ENCODE assay signal across 18 mouse cellular contexts in genomic region chr11:72803038-72803437, GRCm38 (mm10). TPM values are rescaled to one million over a fixed set of nuclear protein-coding genes. Genes with fewer than 3 reads are reported as not detected.
DNase-seq lines count a peak whose midpoint lies in the region; ATAC-seq and TF ChIP-seq lines count a peak whose summit lies in the region.
"Had no signal": no experiment of that assay in that cellular context is flagged by ENCODE, and none has a peak within 500 bp of the region (broad histone marks: within the 10 kb centered on the region; RNA-seq: fewer than 3 reads in every experiment).

No protein-coding gene starts in this region.

- TF ChIP-seq CTCF in lung, adult 2 months (IDR thresholded peaks at IDR 0.05; ENCODE audit: insufficient read depth, low read length), result no peak
- no peak for TF ChIP-seq CTCF in lung, postnatal 0 days (IDR thresholded peaks at IDR 0.05)
- TF ChIP-seq CTCF in left cerebral cortex, adult 2 months (IDR thresholded peaks at IDR 0.05), result no peak
- TF ChIP-seq CTCF in thymus, adult 2 months (IDR thresholded peaks at IDR 0.05; ENCODE audit: borderline replicate concordance, control insufficient read depth, extremely low read depth, insufficient read depth, low read length, poor library complexity), result no peak

- no peak for TF ChIP-seq POLR2A in lung, adult 2 months (IDR thresholded peaks at IDR 0.05; ENCODE audit: borderline replicate concordance, extremely low read depth, low read depth, low read length)
- TF ChIP-seq POLR2A in thymus, adult 2 months (IDR thresholded peaks at IDR 0.05; ENCODE audit: control insufficient read depth, extremely low read depth, insufficient read depth, low read length, poor library complexity), result no peak

- intact Hi-C loops in left cerebral cortex, adult 2 months (cut with DNase I), result no loop called here

- no peak for TF ChIP-seq EP300 in lung, postnatal 0 days (IDR thresholded peaks at IDR 0.05)

- peaks cover 5% of the 10 kb centered on the region; the same call in 1 of the 2 replicates for H3K4me1 ChIP-seq in lung, embryonic 15.5 days
- H3K4me1 ChIP-seq in lung, adult 2 months (ENCODE audit: control insufficient read depth, insufficient read depth, low read length), result peaks cover 30% of the 10 kb centered on the region
- no peaks in the 10 kb centered on the region; the same call in 1 of the 2 replicates for H3K4me1 ChIP-seq in lung, postnatal 0 days (ENCODE audit: insufficient read depth, low read depth, low read length)
- no peaks in the 10 kb centered on the region for H3K4me1 ChIP-seq in hindbrain, embryonic 11.5 days (replicated peaks; ENCODE audit: control insufficient read depth, insufficient read depth, low read length)
- no peaks in the 10 kb centered on the region for H3K4me1 ChIP-seq in thymus, adult 2 months (replicated peaks; ENCODE audit: control insufficient read depth, insufficient read depth, low read length)
- H3K4me1 ChIP-seq: forebrain, embryonic 12.5 days had no signal

- no peak overlapping the region for H3K4me2 ChIP-seq in lung, embryonic 15.5 days
- H3K4me2 ChIP-seq in lung, postnatal 0 days (replicated peaks; ENCODE audit: low read depth, low read length), result no peak overlapping the region
- H3K4me2 ChIP-seq in hindbrain, embryonic 11.5 days (replicated peaks; ENCODE audit: low read depth, low read length), result no peak overlapping the region
- H3K4me2 ChIP-seq: forebrain, embryonic 12.5 days; limb, embryonic 12.5 days; liver, embryonic 13.5 days; midbrain, embryonic 15.5 days; stomach, embryonic 15.5 days had no signal

- 52% methylated on average over 3 of the region's 3 CpGs for WGBS in lung, embryonic 15.5 days
- 46% methylated on average over 3 of the region's 3 CpGs for WGBS in lung, adult 2 months
- WGBS in lung, postnatal 0 days, result 37% methylated on average over 3 of the region's 3 CpGs
- 87% methylated on average over 3 of the region's 3 CpGs for WGBS in hindbrain, embryonic 11.5 days
- WGBS in thymus, adult 2 months, result 92% methylated on average over 3 of the region's 3 CpGs

- ATAC-seq in lung, embryonic 15.5 days (ENCODE audit: borderline replicate concordance, extremely low read depth, low FRiP score, low TSS enrichment), result peak; percentile 42; the same call in 1 of the 2 replicates
- ATAC-seq in lung, postnatal 0 days, result peak; percentile 57
- ATAC-seq in hindbrain, embryonic 11.5 days (ENCODE audit: low FRiP score), result no peak
- ATAC-seq: hindbrain, postnatal 0 days; midbrain, embryonic 15.5 days had no signal

- H3K27ac ChIP-seq in lung, embryonic 15.5 days, result no peak overlapping the region
- no peak overlapping the region for H3K27ac ChIP-seq in lung, postnatal 0 days (ENCODE audit: low read length)
- no peak overlapping the region for H3K27ac ChIP-seq in left cerebral cortex, adult 2 months
- H3K27ac ChIP-seq in hindbrain, embryonic 11.5 days (ENCODE audit: low read depth, low read length), result no peak overlapping the region
- H3K27ac ChIP-seq in thymus, adult 2 months (ENCODE audit: control insufficient read depth, insufficient read depth, low read length), result no peak overlapping the region
- H3K27ac ChIP-seq: forebrain, embryonic 12.5 days; hindbrain, postnatal 0 days; limb, embryonic 12.5 days; liver, embryonic 13.5 days; midbrain, embryonic 15.5 days; stomach, embryonic 15.5 days had no signal

- H3K36me3 ChIP-seq in lung, embryonic 15.5 days, result no peaks in the 10 kb centered on the region
- no peaks in the 10 kb centered on the region for H3K36me3 ChIP-seq in lung, postnatal 0 days (ENCODE audit: insufficient read depth, low read length)
- H3K36me3 ChIP-seq in hindbrain, embryonic 11.5 days (ENCODE audit: control insufficient read depth, insufficient read depth, low read length), result no peaks in the 10 kb centered on the region
- no peaks in the 10 kb centered on the region for H3K36me3 ChIP-seq in thymus, adult 2 months (ENCODE audit: control insufficient read depth, insufficient read depth, low read length)
- H3K36me3 ChIP-seq: limb, embryonic 12.5 days; liver, embryonic 13.5 days; midbrain, embryonic 15.5 days had no signal

- H3K27me3 ChIP-seq in lung, embryonic 15.5 days, result no peaks in the 10 kb centered on the region
- no peaks in the 10 kb centered on the region for H3K27me3 ChIP-seq in lung, postnatal 0 days (replicated peaks; ENCODE audit: insufficient read depth, low read length)
- no peaks in the 10 kb centered on the region for H3K27me3 ChIP-seq in hindbrain, embryonic 11.5 days (ENCODE audit: control insufficient read depth, insufficient read depth, low read length)
- H3K27me3 ChIP-seq in thymus, adult 2 months (ENCODE audit: control insufficient read depth, insufficient read depth, low read length), result no peaks in the 10 kb centered on the region
- H3K27me3 ChIP-seq: forebrain, embryonic 12.5 days; limb, embryonic 12.5 days; liver, embryonic 13.5 days; midbrain, embryonic 15.5 days; stomach, embryonic 15.5 days had no signal

- DNase-seq in gastrocnemius, postnatal 25 days, result peak; percentile 8
- no peak for DNase-seq in gastrocnemius, postnatal 4 days (ENCODE audit: low spot score in 2 of 2)
- no peak for DNase-seq in lung, adult 2 months
- peak; percentile 44 for DNase-seq in lung, postnatal 0 days (ENCODE audit: low spot score)
- no peak for DNase-seq in left cerebral cortex, adult 2 months (ENCODE audit: extremely low spot score in 1 of 2, low spot score in 2 of 2)
- DNase-seq in hindbrain, embryonic 11.5 days (ENCODE audit: low spot score), result no peak
- no peak for DNase-seq in thymus, adult 2 months
- DNase-seq: adrenal gland, adult 8-10 months; cerebellum, adult 9-10 months; kidney, adult 2 months; kidney, postnatal 14 days; liver, embryonic 13.5 days had no signal

- H3K9me3 ChIP-seq in lung, embryonic 15.5 days, result no peaks in the 10 kb centered on the region
- H3K9me3 ChIP-seq in lung, postnatal 0 days (ENCODE audit: low read length), result no peaks in the 10 kb centered on the region
- no peaks in the 10 kb centered on the region for H3K9me3 ChIP-seq in hindbrain, embryonic 11.5 days (ENCODE audit: control insufficient read depth, low read length)
- H3K9me3 ChIP-seq: forebrain, embryonic 12.5 days; limb, embryonic 12.5 days; liver, embryonic 13.5 days; midbrain, embryonic 15.5 days; stomach, embryonic 15.5 days had no signal

- no peak overlapping the region for H3K4me3 ChIP-seq in lung, embryonic 15.5 days
- H3K4me3 ChIP-seq in lung, adult 2 months (replicated peaks; ENCODE audit: extremely low read depth, low read depth, low read length), result no peak overlapping the region
- no peak overlapping the region for H3K4me3 ChIP-seq in lung, postnatal 0 days (ENCODE audit: low read depth, low read length)
- H3K4me3 ChIP-seq in left cerebral cortex, adult 2 months, result no peak overlapping the region
- no peak overlapping the region for H3K4me3 ChIP-seq in hindbrain, embryonic 11.5 days (ENCODE audit: low read depth, low read length)
- H3K4me3 ChIP-seq in thymus, adult 2 months (ENCODE audit: control insufficient read depth, insufficient read depth, low read length), result no peak overlapping the region
- H3K4me3 ChIP-seq: forebrain, embryonic 12.5 days; limb, embryonic 12.5 days; liver, embryonic 13.5 days; midbrain, embryonic 15.5 days; stomach, embryonic 15.5 days had no signal

- H3K9ac ChIP-seq in lung, embryonic 15.5 days, result no peak overlapping the region
- H3K9ac ChIP-seq in lung, postnatal 0 days (replicated peaks; ENCODE audit: low read depth), result no peak overlapping the region
- no peak overlapping the region for H3K9ac ChIP-seq in hindbrain, embryonic 11.5 days (ENCODE audit: low read depth, low read length)
- H3K9ac ChIP-seq: forebrain, embryonic 12.5 days; limb, embryonic 12.5 days; liver, embryonic 13.5 days; midbrain, embryonic 15.5 days; stomach, embryonic 15.5 days had no signal

RNA-seq across cellular contexts. Expression of gene Zzef1, which starts 7.0 kb away (rescaled TPM):
- 10 to 100 TPM; 12.5 to 12.8 TPM for total RNA-seq in gastrocnemius, postnatal 25 days (2021)
- 10 to 100 TPM; 29.5 to 34.7 TPM for total RNA-seq in gastrocnemius, postnatal 4 days (2021)
- 7.8 and 9.3 TPM in 2 replicates for polyA plus RNA-seq in lung, embryonic 15.5 days (2015; fragmentation: Nextera tagmentation; extraction: Ambion mirVana)
- 22.9 and 29.3 TPM in 2 replicates for polyA plus RNA-seq in lung, adult 2 months (2012; rRNA removed)
- 9.6 and 10.6 TPM in 2 replicates for polyA plus RNA-seq in lung, postnatal 0 days (2015; fragmentation: Nextera tagmentation; extraction: Ambion mirVana)
- total RNA-seq in left cerebral cortex, adult 2 months (2021), result 10 to 100 TPM; 44.5 to 48.6 TPM
- 8.0 and 14.0 TPM in 2 replicates for polyA plus RNA-seq in hindbrain, embryonic 11.5 days (2014; fragmentation: Nextera tagmentation; extraction: Ambion mirVana)
- 52.8 and 54.0 TPM in 2 replicates for polyA plus RNA-seq in thymus, adult 2 months (2012; rRNA removed)

RNA-seq across cellular contexts. Expression of gene Cyb5d2, which starts 7.1 kb away (rescaled TPM):
- 10 to 100 TPM; 12.9 to 14.6 TPM for total RNA-seq in gastrocnemius, postnatal 25 days (2021)
- 1 to 10 TPM; 7.0 to 8.1 TPM for total RNA-seq in gastrocnemius, postnatal 4 days (2021)
- 4.9 and 6.3 TPM in 2 replicates for polyA plus RNA-seq in lung, embryonic 15.5 days (2015; fragmentation: Nextera tagmentation; extraction: Ambion mirVana)
- polyA plus RNA-seq in lung, adult 2 months (2012; rRNA removed), result 4.9 and 5.2 TPM in 2 replicates
- 7.1 and 7.2 TPM in 2 replicates for polyA plus RNA-seq in lung, postnatal 0 days (2015; fragmentation: Nextera tagmentation; extraction: Ambion mirVana)
- total RNA-seq in left cerebral cortex, adult 2 months (2021), result 10 to 100 TPM; 15.2 to 18.0 TPM
- polyA plus RNA-seq in hindbrain, embryonic 11.5 days (2014; fragmentation: Nextera tagmentation; extraction: Ambion mirVana), result 3.4 and 4.5 TPM in 2 replicates
- 3.6 and 4.8 TPM in 2 replicates for polyA plus RNA-seq in thymus, adult 2 months (2012; rRNA removed)

Comparison
In these comparisons a context has a peak if more than half of its experiments do, and no peak if none do; other contexts are left out.
1. DNase-seq: peak in gastrocnemius, postnatal 25 days (single experiment) and lung, postnatal 0 days (single experiment); none in gastrocnemius, postnatal 4 days (0 of 2), lung, adult 2 months (single experiment), left cerebral cortex, adult 2 months (0 of 2), hindbrain, embryonic 11.5 days (single experiment) and thymus, adult 2 months (single experiment).